Mouse (Mus musculus): Measurements from ENCODE around the gene Ppfibp1. TPM values are rescaled to one million over a fixed set of nuclear protein-coding genes. Genes with fewer than 3 reads are reported as not detected.

Ppfibp1 gene
- polyA plus RNA-seq, 1 experiment = 66.6 TPM

GRCm38 (mm10) chr6:146970811-146971210 is 82.5 kb downstream of the Ppfibp1 start:
- no peak overlapping the region for H3K4me3 ChIP-seq (ENCODE audit: low read depth, low read length)
- TF ChIP-seq CTCF (IDR thresholded peaks at IDR 0.05; ENCODE audit: low read depth, low read length) (no peak), EP300 (IDR thresholded peaks at IDR 0.05; ENCODE audit: insufficient read depth, low read depth, low read length) (no peak), POLR2A (IDR thresholded peaks at IDR 0.05; ENCODE audit: insufficient read depth, low read length) (no peak)
- no peak overlapping the region for H3K9ac ChIP-seq (ENCODE audit: low read depth, poor library complexity, severe bottlenecking)

GRCm38 (mm10) chr6:146971366-146971765 is 83.1 kb downstream of the Ppfibp1 start:
- no peak overlapping the region for H3K27ac ChIP-seq (ENCODE audit: insufficient read depth, low read length)
- no peaks in the 10 kb centered on the region for H3K4me1 ChIP-seq (ENCODE audit: control insufficient read depth, insufficient read depth, low read length)
- H3K9me3 ChIP-seq (replicated peaks; ENCODE audit: control insufficient read depth, insufficient read depth, low read length, poor library complexity, severe bottlenecking) = no peaks in the 10 kb centered on the region
- TF ChIP-seq CTCF (IDR thresholded peaks at IDR 0.05; ENCODE audit: low read depth, low read length) (no peak), EP300 (IDR thresholded peaks at IDR 0.05; ENCODE audit: insufficient read depth, low read depth, low read length) (no peak), POLR2A (IDR thresholded peaks at IDR 0.05; ENCODE audit: insufficient read depth, low read length) (no peak)
- no peaks in the 10 kb centered on the region for H3K36me3 ChIP-seq (ENCODE audit: control insufficient read depth, insufficient read depth, low read length, poor library complexity, severe bottlenecking)
- no peak overlapping the region for H3K9ac ChIP-seq (ENCODE audit: low read depth, poor library complexity, severe bottlenecking)
- no peak overlapping the region for H3K4me3 ChIP-seq (ENCODE audit: low read depth, low read length)
- H3K27me3 ChIP-seq (ENCODE audit: control insufficient read depth, insufficient read depth, low read length, poor library complexity, severe bottlenecking) = no peaks in the 10 kb centered on the region

More at GRCm38 (mm10) chr6:146970811-146971210, 82.5 kb downstream of the Ppfibp1 start:
- no peaks in the 10 kb centered on the region for H3K36me3 ChIP-seq (ENCODE audit: control insufficient read depth, insufficient read depth, low read length, poor library complexity, severe bottlenecking)
- no peaks in the 10 kb centered on the region for H3K27me3 ChIP-seq (ENCODE audit: control insufficient read depth, insufficient read depth, low read length, poor library complexity, severe bottlenecking)
- H3K9me3 ChIP-seq (replicated peaks; ENCODE audit: control insufficient read depth, insufficient read depth, low read length, poor library complexity, severe bottlenecking) = no peaks in the 10 kb centered on the region
- no peak overlapping the region for H3K27ac ChIP-seq (ENCODE audit: insufficient read depth, low read length)
- H3K4me1 ChIP-seq (ENCODE audit: control insufficient read depth, insufficient read depth, low read length) = no peaks in the 10 kb centered on the region

- Histone ChIP-seq H3K9me3 (replicated peaks; ENCODE audit: control insufficient read depth, insufficient read depth, low read length, poor library complexity, severe bottlenecking) (no peaks in the 10 kb centered on the region), H3K4me3 (ENCODE audit: low read depth, low read length) (no peak overlapping the region), H3K36me3 (ENCODE audit: control insufficient read depth, insufficient read depth, low read length, poor library complexity, severe bottlenecking) (no peaks in the 10 kb centered on the region), H3K27ac (ENCODE audit: insufficient read depth, low read length) (no peak overlapping the region), H3K9ac (ENCODE audit: low read depth, poor library complexity, severe bottlenecking) (no peak overlapping the region), H3K27me3 (ENCODE audit: control insufficient read depth, insufficient read depth, low read length, poor library complexity, severe bottlenecking) (no peaks in the 10 kb centered on the region), H3K4me1 (ENCODE audit: control insufficient read depth, insufficient read depth, low read length) (no peaks in the 10 kb centered on the region)
- TF ChIP-seq CTCF (IDR thresholded peaks at IDR 0.05; ENCODE audit: low read depth, low read length) (no peak), POLR2A (IDR thresholded peaks at IDR 0.05; ENCODE audit: insufficient read depth, low read length) (no peak), EP300 (IDR thresholded peaks at IDR 0.05; ENCODE audit: insufficient read depth, low read depth, low read length) (no peak)
Observed at GRCm38 (mm10) chr6:146972009-146972408, 83.7 kb downstream of the Ppfibp1 start.

- TF ChIP-seq POLR2A (IDR thresholded peaks at IDR 0.05; ENCODE audit: insufficient read depth, low read length) (no peak), EP300 (IDR thresholded peaks at IDR 0.05; ENCODE audit: insufficient read depth, low read depth, low read length) (no peak), CTCF (IDR thresholded peaks at IDR 0.05; ENCODE audit: low read depth, low read length) (no peak)
- Histone ChIP-seq H3K9me3 (replicated peaks; ENCODE audit: control insufficient read depth, insufficient read depth, low read length, poor library complexity, severe bottlenecking) (no peaks in the 10 kb centered on the region), H3K4me3 (ENCODE audit: low read depth, low read length) (no peak overlapping the region), H3K36me3 (ENCODE audit: control insufficient read depth, insufficient read depth, low read length, poor library complexity, severe bottlenecking) (no peaks in the 10 kb centered on the region), H3K9ac (ENCODE audit: low read depth, poor library complexity, severe bottlenecking) (no peak overlapping the region), H3K27ac (ENCODE audit: insufficient read depth, low read length) (no peak overlapping the region), H3K4me1 (ENCODE audit: control insufficient read depth, insufficient read depth, low read length) (no peaks in the 10 kb centered on the region), H3K27me3 (ENCODE audit: control insufficient read depth, insufficient read depth, low read length, poor library complexity, severe bottlenecking) (no peaks in the 10 kb centered on the region)
Observed at GRCm38 (mm10) chr6:146972740-146973139, 84.5 kb downstream of the Ppfibp1 start.

GRCm38 (mm10) chr6:146973406-146973805 is 85.1 kb downstream of the Ppfibp1 start:
- Histone ChIP-seq H3K4me1 (ENCODE audit: control insufficient read depth, insufficient read depth, low read length) (no peaks in the 10 kb centered on the region), H3K9me3 (replicated peaks; ENCODE audit: control insufficient read depth, insufficient read depth, low read length, poor library complexity, severe bottlenecking) (no peaks in the 10 kb centered on the region), H3K36me3 (ENCODE audit: control insufficient read depth, insufficient read depth, low read length, poor library complexity, severe bottlenecking) (no peaks in the 10 kb centered on the region), H3K9ac (ENCODE audit: low read depth, poor library complexity, severe bottlenecking) (no peak overlapping the region), H3K4me3 (ENCODE audit: low read depth, low read length) (no peak overlapping the region), H3K27ac (ENCODE audit: insufficient read depth, low read length) (no peak overlapping the region), H3K27me3 (ENCODE audit: control insufficient read depth, insufficient read depth, low read length, poor library complexity, severe bottlenecking) (no peaks in the 10 kb centered on the region)
- TF ChIP-seq POLR2A (IDR thresholded peaks at IDR 0.05; ENCODE audit: insufficient read depth, low read length) = no peak
- TF ChIP-seq CTCF (IDR thresholded peaks at IDR 0.05; ENCODE audit: low read depth, low read length) = no peak
- TF ChIP-seq EP300 (IDR thresholded peaks at IDR 0.05; ENCODE audit: insufficient read depth, low read depth, low read length) = no peak

- Histone ChIP-seq H3K4me3 (ENCODE audit: low read depth, low read length) (no peak overlapping the region), H3K9ac (ENCODE audit: low read depth, poor library complexity, severe bottlenecking) (no peak overlapping the region), H3K4me1 (ENCODE audit: control insufficient read depth, insufficient read depth, low read length) (no peaks in the 10 kb centered on the region), H3K9me3 (replicated peaks; ENCODE audit: control insufficient read depth, insufficient read depth, low read length, poor library complexity, severe bottlenecking) (no peaks in the 10 kb centered on the region), H3K27me3 (ENCODE audit: control insufficient read depth, insufficient read depth, low read length, poor library complexity, severe bottlenecking) (no peaks in the 10 kb centered on the region), H3K36me3 (ENCODE audit: control insufficient read depth, insufficient read depth, low read length, poor library complexity, severe bottlenecking) (no peaks in the 10 kb centered on the region), H3K27ac (ENCODE audit: insufficient read depth, low read length) (no peak overlapping the region)
- TF ChIP-seq CTCF (IDR thresholded peaks at IDR 0.05; ENCODE audit: low read depth, low read length) = no peak
- TF ChIP-seq EP300 (IDR thresholded peaks at IDR 0.05; ENCODE audit: insufficient read depth, low read depth, low read length) = no peak
- no peak for TF ChIP-seq POLR2A (IDR thresholded peaks at IDR 0.05; ENCODE audit: insufficient read depth, low read length)
Observed at GRCm38 (mm10) chr6:146973830-146974229, 85.5 kb downstream of the Ppfibp1 start.
